ENCODE assay signal across 8 mouse cellular contexts in the genomic region with DNA sequence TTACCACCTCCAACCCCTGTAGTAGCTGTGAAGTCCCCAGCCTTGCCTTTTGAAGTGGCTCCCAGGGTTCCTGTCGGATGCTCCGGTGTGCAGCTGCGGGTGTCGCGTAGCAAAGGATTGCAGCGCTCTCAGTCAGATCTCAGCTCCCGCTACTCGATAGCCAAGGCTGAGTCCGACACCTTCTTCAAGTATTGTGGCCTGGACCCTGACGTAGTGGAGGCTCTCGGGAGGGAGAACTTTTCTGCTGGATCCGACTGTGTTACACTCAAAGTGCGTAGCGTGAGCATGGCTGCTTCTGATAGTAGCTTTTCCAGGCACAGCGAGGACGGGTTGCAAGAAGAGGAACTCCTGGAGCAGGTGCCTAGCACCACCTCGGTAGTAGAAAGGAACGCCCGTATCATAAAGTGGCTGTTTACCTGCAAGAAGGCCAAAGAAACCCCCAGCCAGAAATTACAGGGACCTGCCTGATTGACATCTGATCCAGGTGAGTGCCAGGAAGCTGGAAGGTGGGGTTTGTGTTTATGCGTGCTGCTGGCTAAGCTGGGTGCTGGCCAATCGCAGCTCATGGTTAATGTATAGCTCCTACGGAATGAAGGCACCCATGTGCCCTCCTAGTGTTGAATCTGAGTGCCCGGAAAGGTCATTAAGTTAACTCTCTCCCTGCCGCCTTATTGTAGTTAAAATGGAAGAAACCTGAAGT. TPM values are rescaled to one million over a fixed set of nuclear protein-coding genes. Genes with fewer than 3 reads are reported as not detected.
DNase-seq lines count a peak whose midpoint lies in the region; ATAC-seq lines count a peak whose summit lies in the region.

No protein-coding gene starts in this region.

- intact Hi-C loops in left cerebral cortex, postnatal 36 days (cut with DNase I): no loop called here
- intact Hi-C loops in left cerebral cortex, postnatal 4 days (cut with DNase I): no loop called here

- H3K4me2 ChIP-seq in heart, embryonic 13.5 days: peak overlapping the region; percentile 99
- H3K4me2 ChIP-seq in stomach, embryonic 14.5 days (replicated peaks; ENCODE audit: low read depth, low read length): peak overlapping the region; percentile 92

- peak overlapping the region; percentile 29; the same call in 1 of the 2 replicates for H3K4me3 ChIP-seq in brown adipose tissue, adult 24 weeks (ENCODE audit: insufficient read depth, low read depth, low read length)
- H3K4me3 ChIP-seq in heart, embryonic 13.5 days: peak overlapping the region; percentile 66
- H3K4me3 ChIP-seq in stomach, embryonic 14.5 days (ENCODE audit: low read depth, low read length): peak overlapping the region; percentile 49

- peak; percentile 9 to 24 for DNase-seq in left cerebral cortex, postnatal 36 days (ENCODE audit: low spot score in 2 of 2)
- no peak for DNase-seq in left cerebral cortex, postnatal 4 days
- peak; percentile 73 for DNase-seq in kidney, postnatal 10 days

- H3K9ac ChIP-seq in heart, embryonic 13.5 days: peak overlapping the region; percentile 73
- peak overlapping the region; percentile 18; the same call in 1 of the 2 replicates for H3K9ac ChIP-seq in stomach, embryonic 14.5 days (replicated peaks; ENCODE audit: low read depth, low read length)

- WGBS in heart, embryonic 13.5 days: 3% methylated on average over 24 of the region's 24 CpGs
- 2% methylated on average over 24 of the region's 24 CpGs for WGBS in stomach, embryonic 14.5 days

- H3K27me3 ChIP-seq in heart, embryonic 13.5 days (replicated peaks): peaks cover 53% of the 10 kb centered on the region
- peaks cover 18% of the 10 kb centered on the region for H3K27me3 ChIP-seq in stomach, embryonic 14.5 days (ENCODE audit: control insufficient read depth, insufficient read depth, low read length)

- no peaks in the 10 kb centered on the region for H3K4me1 ChIP-seq in brown adipose tissue, adult 24 weeks (ENCODE audit: control insufficient read depth, insufficient read depth, insufficient read length, low read length)
- peaks cover 23% of the 10 kb centered on the region for H3K4me1 ChIP-seq in heart, embryonic 13.5 days
- no peaks in the 10 kb centered on the region for H3K4me1 ChIP-seq in stomach, embryonic 14.5 days (ENCODE audit: control insufficient read depth, insufficient read depth, low read length)

- ATAC-seq in heart, embryonic 13.5 days (ENCODE audit: extremely low read depth, insufficient number of reproducible peaks, low FRiP score, low TSS enrichment): no peak
- ATAC-seq in megakaryocyte, adult 5-6 weeks (ENCODE audit: poor library complexity, severe bottlenecking): peak; percentile 65
- peak; percentile 77 for ATAC-seq in stomach, embryonic 14.5 days (ENCODE audit: insufficient number of reproducible peaks, insufficient read depth, low FRiP score, low read depth)
- ATAC-seq in monocyte, adult 5-6 weeks (replicated peaks; ENCODE audit: insufficient number of reproducible peaks, low FRiP score, low TSS enrichment, poor library complexity, severe bottlenecking): no peak

- no peaks in the 10 kb centered on the region for H3K36me3 ChIP-seq in heart, embryonic 13.5 days
- no peaks in the 10 kb centered on the region for H3K36me3 ChIP-seq in stomach, embryonic 14.5 days (ENCODE audit: control insufficient read depth, insufficient read depth, low read length)

- H3K9me3 ChIP-seq in heart, embryonic 13.5 days: no peaks in the 10 kb centered on the region
- H3K9me3 ChIP-seq in stomach, embryonic 14.5 days (ENCODE audit: control insufficient read depth, low read depth, low read length): no peaks in the 10 kb centered on the region

- no peak overlapping the region for H3K27ac ChIP-seq in brown adipose tissue, adult 24 weeks (replicated peaks; ENCODE audit: low read depth, low read length)
- no peak overlapping the region for H3K27ac ChIP-seq in heart, embryonic 13.5 days (replicated peaks)
- H3K27ac ChIP-seq in stomach, embryonic 14.5 days (ENCODE audit: low read length): no peak overlapping the region

RNA-seq across cellular contexts. Expression of a gene that starts 1.3 kb away (rescaled TPM):
- total RNA-seq in left cerebral cortex, postnatal 36 days (2021): under 1 TPM in 1 of 2 experiments, not detected in 1; 0.16 TPM
- total RNA-seq in left cerebral cortex, postnatal 4 days (2021): not detected
- 0.50 TPM in 1 of 2 replicates, not detected in the other for polyA plus RNA-seq in brown adipose tissue, adult 24 weeks (2012; ENCODE audit: insufficient read depth, insufficient read length, missing spikeins)
- polyA plus RNA-seq in heart, embryonic 13.5 days (2015; fragmentation: Nextera tagmentation; extraction: Ambion mirVana): 1.4 and 1.6 TPM in 2 replicates
- total RNA-seq in megakaryocyte, adult 5-6 weeks (2015): 0.16 and 0.46 TPM in 2 replicates
- total RNA-seq in megakaryocyte, adult 5-6 weeks (2017): 0.98 and 1.2 TPM in 2 replicates
- polyA plus RNA-seq in stomach, embryonic 14.5 days (2014; fragmentation: Nextera tagmentation; extraction: Ambion mirVana): 6.6 and 7.4 TPM in 2 replicates
- total RNA-seq in monocyte, adult 5-6 weeks (2017): 0.11 to 0.67 TPM (median 0.19 TPM) in 3 replicates

Comparison
In these comparisons a context has a peak if more than half of its experiments do, and no peak if none do; other contexts are left out.
1. ATAC-seq: peak in megakaryocyte, adult 5-6 weeks (single experiment) and stomach, embryonic 14.5 days (single experiment); none in heart, embryonic 13.5 days (single experiment) and monocyte, adult 5-6 weeks (single experiment).
2. Peak in every context shown above with its lines, with median percentiles within 50 percentile points of each other: H3K4me3 ChIP-seq.